Mouse (Mus musculus) liver, embryonic 14.5 days (tissue): Measurements from ENCODE around the gene Cfap77.

Experiments
- CTCF ChIP-seq: IDR thresholded peaks from 2 replicates; pipeline ENCODE4 v1.5.1; 2016; ENCODE audit warnings: antibody characterized with exemption, low read depth, control low read depth
- EP300 ChIP-seq: IDR thresholded peaks from 2 replicates; pipeline ENCODE4 v1.6.1; 2016; ENCODE audit warnings: antibody characterized with exemption, low read depth

DNA sequence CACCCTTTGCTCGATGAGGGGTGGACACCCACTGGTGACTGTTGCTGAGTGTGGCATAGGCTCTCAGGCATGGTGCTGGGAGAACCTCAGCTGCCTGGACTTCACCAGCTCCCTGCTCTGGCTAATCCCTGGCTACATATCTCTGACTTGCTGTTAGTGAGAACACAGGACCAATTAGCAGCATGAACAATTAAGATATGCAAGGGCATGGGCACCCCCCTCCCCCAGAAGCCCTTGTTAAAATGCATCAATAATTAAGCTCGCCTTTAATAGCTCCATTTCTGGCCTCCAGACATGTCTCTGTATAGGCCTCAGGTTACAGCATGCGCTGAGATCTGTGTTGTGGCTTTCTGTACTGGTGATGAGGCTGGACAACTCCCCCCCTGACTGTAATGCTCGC is 76.4 kb downstream of the Cfap77 start:
- TF ChIP-seq CTCF (no peak), EP300 (no peak)
